Mouse (Mus musculus) T-helper 17 cell (primary cell): ENCODE results near the gene Psmc3ip.

Experiments
- in situ Hi-C, 2 experiments: fragments of 300-600 bp; cut with MboI, MseI; formaldehyde crosslinking; loops; 1 replicate in 1 of 2; 2 replicates in 1 of 2; pipeline ENCODE4 v1.15.1; 2025; ENCODE audit warnings: high pct_unique_total_duplicates in 2 of 2

Psmc3ip gene

DNA sequence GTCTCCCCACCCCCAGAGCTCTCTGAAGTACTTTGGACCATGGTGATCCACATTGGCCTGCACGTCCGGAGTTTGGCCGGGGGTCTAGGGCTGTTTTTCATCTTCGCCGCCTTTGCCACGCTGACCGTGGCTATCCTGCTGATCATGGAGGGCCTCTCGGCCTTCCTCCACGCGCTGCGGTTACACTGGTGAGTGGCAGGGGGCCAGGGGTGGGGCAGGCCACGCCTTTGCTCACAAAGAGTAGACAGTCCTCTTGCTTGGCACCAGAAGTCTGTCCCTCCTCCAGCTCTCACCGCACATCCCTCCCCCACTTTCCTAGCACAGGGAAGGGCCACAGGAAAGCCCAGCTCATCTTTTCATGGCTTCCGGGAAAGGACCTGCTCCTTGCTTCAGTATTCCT is 39.8 kb downstream of the Psmc3ip start:
- in situ Hi-C loops, result loop anchor here in 1 of 2 experiments (5.0 kb wide), 1 partner anchor 73 kb away; no protein-coding TSS in a partner anchor

DNA sequence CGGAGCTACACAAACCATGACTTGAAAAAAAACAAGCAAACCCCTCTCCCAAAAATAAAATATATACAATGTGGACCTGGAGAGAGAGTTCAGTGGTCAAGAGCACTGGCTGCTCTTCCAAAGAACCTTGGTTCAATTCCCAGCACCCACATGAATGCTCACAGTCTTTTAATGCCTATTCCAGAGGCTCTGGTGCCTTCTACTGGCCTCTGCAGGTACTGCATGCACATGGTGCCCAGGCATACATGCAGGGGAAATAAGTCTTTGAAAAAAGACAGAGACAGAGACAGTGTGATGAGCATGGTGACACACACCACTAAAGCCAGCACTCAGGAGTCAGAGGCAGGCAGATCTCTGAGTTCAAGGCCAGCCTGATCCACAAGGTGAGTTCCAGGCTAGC is 41.3 kb downstream of the Psmc3ip start:
- in situ Hi-C loops, result no loop called here

DNA sequence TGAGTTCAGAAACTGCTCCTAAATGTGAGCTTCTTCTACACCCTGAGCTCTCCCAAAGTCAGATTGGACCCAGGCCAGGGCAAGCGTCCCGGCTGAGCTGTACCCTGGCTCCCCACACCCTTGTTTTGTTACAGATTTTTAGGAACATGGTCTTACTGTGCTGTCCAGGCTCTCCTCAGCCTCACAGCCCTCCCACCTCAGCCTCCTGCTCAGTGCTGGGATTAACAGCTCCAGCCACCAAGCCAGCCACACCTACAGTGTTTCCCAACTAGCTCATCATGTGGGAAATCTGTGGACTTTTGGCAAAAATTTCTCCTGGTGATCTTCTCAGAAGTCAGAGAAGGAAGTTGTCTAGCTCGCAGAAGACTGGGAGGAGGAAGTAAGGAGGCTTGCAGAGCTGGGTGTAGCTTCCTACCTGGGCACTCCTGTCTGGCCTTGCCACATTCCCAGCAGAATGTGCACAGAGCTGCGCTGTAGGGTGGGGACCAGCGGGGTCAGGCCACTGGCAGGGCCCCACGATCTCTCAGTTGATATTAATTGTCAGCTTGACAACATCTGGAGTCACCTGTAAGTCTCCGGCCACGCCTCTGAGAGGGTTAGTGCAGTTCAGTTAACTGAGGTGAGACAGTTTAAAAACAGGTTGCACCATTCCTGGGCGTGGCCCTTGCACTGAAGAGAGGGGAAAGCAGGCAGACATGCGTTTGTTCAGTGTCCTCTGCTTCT is 42.3 kb downstream of the Psmc3ip start:
- in situ Hi-C loops, result no loop called here

DNA sequence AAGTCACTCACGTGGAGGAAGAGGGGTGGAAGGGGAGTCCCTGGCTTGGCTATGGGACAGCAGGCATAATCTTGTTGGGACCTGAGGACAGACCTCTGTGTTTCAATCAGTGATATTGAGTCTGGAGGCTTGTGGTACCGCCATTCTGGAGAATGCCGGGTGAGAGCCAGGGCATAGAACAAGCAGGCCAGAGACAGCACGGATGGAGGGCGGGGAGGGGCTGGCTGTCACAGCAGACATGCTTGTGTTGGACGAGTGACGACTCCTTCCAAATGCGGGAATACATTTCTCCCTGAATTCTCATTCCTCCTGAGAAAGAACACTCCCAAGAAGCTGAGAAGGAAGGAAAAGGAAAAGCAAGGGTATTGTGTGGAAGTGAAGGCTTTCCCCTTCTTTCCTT is 43.6 kb downstream of the Psmc3ip start:
- in situ Hi-C loops, result no loop called here

DNA sequence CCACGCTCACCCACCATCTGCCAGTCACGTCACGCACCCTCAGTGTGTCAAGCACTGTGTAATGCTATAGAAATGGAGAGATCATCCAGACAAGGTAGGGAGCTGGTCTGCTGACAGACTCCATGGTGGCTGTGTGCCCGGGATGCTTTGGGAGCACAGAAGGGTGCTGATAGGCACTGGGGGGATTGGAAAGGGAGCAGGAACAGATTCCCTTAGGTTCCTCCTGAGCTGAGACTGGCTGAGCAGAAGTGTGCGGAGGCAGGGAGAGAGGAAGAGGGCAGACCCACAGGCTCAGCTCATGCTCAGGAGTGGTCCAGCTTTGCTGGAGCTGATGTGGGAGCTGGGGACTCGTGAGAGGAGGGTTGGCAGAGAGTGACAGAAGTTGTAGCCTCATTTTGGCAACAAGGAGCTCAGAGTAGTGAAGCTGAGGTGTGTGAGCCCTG is 44.2 kb downstream of the Psmc3ip start:
- in situ Hi-C loops, result no loop called here

DNA sequence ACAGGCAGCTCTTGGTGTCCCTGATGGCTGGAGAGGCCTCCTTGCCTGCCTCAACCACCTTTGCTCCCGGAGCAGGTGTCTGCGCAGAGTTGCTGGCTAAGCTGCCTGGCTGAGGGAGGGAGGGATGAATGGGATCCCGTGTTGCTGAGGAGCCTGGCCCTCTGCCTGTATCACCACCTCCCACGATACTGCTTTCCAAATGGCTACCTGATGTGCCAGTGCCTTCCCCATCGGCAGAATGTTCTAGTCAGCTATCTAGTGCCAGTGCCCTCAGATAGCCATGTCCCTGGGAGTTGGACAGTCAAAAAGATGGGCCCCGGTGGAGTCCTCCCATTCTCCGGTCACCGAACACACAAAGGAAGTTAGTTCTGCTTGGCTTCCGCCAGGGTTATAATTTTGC is 44.9 kb downstream of the Psmc3ip start:
- in situ Hi-C loops, result no loop called here

DNA sequence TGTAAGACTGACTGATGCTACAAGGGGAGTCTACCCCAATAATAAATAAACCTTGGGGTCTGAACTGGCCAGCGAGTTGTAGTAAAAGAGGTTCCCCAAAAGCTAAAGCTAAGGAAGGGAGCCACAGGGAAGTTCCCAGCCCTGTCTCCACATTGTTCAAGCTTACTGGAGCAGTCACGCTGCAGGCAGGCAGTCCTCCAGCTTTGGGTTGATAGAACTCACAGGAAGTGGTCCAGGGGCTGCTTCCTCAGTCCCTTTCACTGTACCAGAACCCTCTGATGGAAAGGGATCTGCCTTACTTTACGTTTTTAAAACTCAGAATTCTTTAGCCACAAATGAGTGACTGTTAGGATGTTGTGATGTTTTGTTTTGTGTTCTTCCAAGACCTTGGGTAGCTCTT is 47.7 kb downstream of the Psmc3ip start:
- in situ Hi-C loops, result loop anchor here in 1 of 2 experiments (25.0 kb wide), 1 partner anchor 1135 kb away; the partner anchor contains the start of genes Gm11565 and Krtap31-1

DNA sequence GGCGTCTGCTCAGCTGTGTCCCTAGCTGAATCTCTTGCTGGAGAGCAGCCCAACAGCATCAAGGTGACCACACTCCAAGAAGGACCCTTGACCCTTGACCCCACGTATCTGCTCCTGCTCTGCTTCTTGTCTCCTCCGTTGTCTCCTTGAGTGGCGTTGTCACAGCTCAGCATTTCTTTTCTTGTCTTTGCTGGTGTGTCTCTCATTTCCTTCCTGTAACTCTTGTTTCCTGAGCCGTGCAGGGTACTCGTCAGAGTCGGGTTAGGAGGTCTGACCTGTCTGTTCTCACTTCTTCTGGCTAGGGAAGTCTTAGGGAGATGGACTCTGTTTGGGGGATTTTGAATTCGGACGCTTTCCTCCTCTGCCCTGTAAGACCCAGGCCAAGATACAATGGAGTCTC is 48.8 kb downstream of the Psmc3ip start:
- in situ Hi-C loops, result loop anchor here in 1 of 2 experiments (25.0 kb wide), 1 partner anchor 1134 kb away; the partner anchor contains the start of genes Gm11565 and Krtap31-1

DNA sequence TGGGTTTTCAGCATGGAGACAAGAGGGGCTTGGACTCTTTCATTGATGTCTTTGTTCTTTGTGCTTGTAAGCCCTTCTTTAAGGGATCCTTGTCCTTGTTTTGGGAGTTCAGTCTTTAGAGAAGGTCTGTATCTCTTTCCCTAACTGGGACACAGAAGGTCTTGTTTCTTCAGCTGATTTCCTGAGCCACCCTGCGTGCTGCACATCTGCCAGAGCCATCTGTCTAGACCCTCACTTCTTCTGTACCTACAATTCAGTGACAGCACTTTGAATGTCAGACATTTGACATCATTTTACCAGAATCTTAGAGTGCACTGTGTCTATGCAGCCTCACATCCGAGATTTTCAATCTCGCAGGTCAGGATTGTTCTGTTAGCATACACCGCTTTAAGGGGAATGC is 49.4 kb downstream of the Psmc3ip start:
- in situ Hi-C loops, result loop anchor here in 1 of 2 experiments (25.0 kb wide), 1 partner anchor 1134 kb away; the partner anchor contains the start of genes Gm11565 and Krtap31-1
